ENCODE assay signal across 8 mouse cellular contexts in the genomic region with DNA sequence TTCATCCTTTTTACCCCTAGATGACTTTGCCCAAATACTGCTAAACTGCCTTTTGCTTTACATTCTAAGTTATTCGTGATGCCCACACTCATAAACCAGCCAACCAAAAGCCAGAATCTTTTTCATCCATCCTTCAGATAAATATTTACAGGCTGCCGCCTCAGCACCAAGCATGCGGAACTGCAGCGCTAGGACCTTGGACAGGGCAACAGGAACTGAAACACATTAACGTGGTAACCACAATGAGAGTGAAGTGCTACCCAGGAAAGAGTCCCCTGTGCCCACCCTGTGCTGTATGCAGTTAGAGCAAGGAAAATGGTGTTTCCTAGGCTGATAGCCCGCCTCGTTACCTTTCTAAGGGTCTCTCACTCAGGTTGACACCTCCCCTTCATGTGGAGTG. TPM values are rescaled to one million over a fixed set of nuclear protein-coding genes. Genes with fewer than 3 reads are reported as not detected.
A peak's percentile ranks its signal among the peaks of the same experiment; 100 is the strongest.
DNase-seq lines count a peak whose midpoint lies in the region; ATAC-seq and TF ChIP-seq lines count a peak whose summit lies in the region.

No protein-coding gene starts in this region.

- peaks cover 20% of the 10 kb centered on the region for H3K4me1 ChIP-seq in G1E (ENCODE audit: insufficient read depth, low read depth, low read length)

- no peak for ATAC-seq in G1E (ENCODE audit: extremely low read depth, insufficient number of reproducible peaks, low FRiP score, poor library complexity, severe bottlenecking)
- ATAC-seq in granulocyte monocyte progenitor cell, adult 5-6 weeks (replicated peaks; ENCODE audit: poor library complexity, severe bottlenecking): peak; percentile 85

- no peak for TF ChIP-seq CTCF in G1E (IDR thresholded peaks at IDR 0.05; ENCODE audit: low read depth, low read length)

- no peaks in the 10 kb centered on the region for H3K9me3 ChIP-seq in G1E (replicated peaks)

- intact Hi-C loops in left cerebral cortex, postnatal 10 days (cut with DNase I): no loop called here

- DNase-seq in B cell, adult 2 months: peak; percentile 77 to 79
- DNase-seq in G1E (ENCODE audit: low spot score): no peak
- DNase-seq in kidney, adult 9 months: peak; percentile 48
- peak; percentile 39 for DNase-seq in lung, postnatal 10 days
- peak; percentile 21 to 67 for DNase-seq in spleen, postnatal 10 days (ENCODE audit: low spot score in 2 of 2)
- DNase-seq in left cerebral cortex, postnatal 10 days (ENCODE audit: extremely low spot score in 1 of 2, low spot score in 2 of 2): no peak
- DNase-seq in gastrocnemius, adult 8-10 months (ENCODE audit: low spot score in 2 of 2): no peak

- 0 out of 2 replicates have a peak, but pooled peaks cover 1% of the 10 kb centered on the region for H3K27me3 ChIP-seq in G1E (ENCODE audit: insufficient read depth, low read length)

- H3K4me3 ChIP-seq in G1E (ENCODE audit: low read depth, low read length): peak overlapping the region; percentile 85; the same call in 1 of the 2 replicates

- peaks cover 25% of the 10 kb centered on the region for H3K36me3 ChIP-seq in G1E (replicated peaks)

RNA-seq across cellular contexts. Expression of a gene that starts 0.6 kb away (rescaled TPM):
- 13.8 and 15.4 TPM in 2 replicates for total RNA-seq in G1E (2014; fragmentation: Nextera tagmentation)
- 28.3 and 35.3 TPM in 2 replicates for total RNA-seq in G1E (2017)
- polyA plus RNA-seq in G1E (2012): 0.54 and 0.59 TPM in 2 replicates
- total RNA-seq in granulocyte monocyte progenitor cell, adult 5-6 weeks (2014; fragmentation: Nextera tagmentation): 3.4 TPM in 1 of 2 replicates, not detected in the other
- total RNA-seq in granulocyte monocyte progenitor cell, adult 5-6 weeks (2017): 9.2 and 12.0 TPM in 2 replicates
- 10 to 100 TPM; 13.8 to 16.4 TPM for total RNA-seq in left cerebral cortex, postnatal 10 days (2021)
- 1 to 10 TPM; 8.0 to 9.5 (median 8.9) TPM for total RNA-seq in gastrocnemius, adult 8-10 months (2022)

RNA-seq across cellular contexts. Expression of a gene that starts 26.0 kb away (rescaled TPM):
- total RNA-seq in G1E (2014; fragmentation: Nextera tagmentation) (40.1 and 41.1 TPM in 2 replicates), G1E (2017) (30.0 and 32.1 TPM in 2 replicates)
- 25.2 and 28.5 TPM in 2 replicates for polyA plus RNA-seq in G1E (2012)
- 23.5 and 25.0 TPM in 2 replicates for total RNA-seq in granulocyte monocyte progenitor cell, adult 5-6 weeks (2014; fragmentation: Nextera tagmentation)
- 16.1 and 17.6 TPM in 2 replicates for total RNA-seq in granulocyte monocyte progenitor cell, adult 5-6 weeks (2017)
- total RNA-seq in left cerebral cortex, postnatal 10 days (2021): 10 to 100 TPM; 31.7 to 33.3 TPM
- total RNA-seq in gastrocnemius, adult 8-10 months (2022): 10 to 100 TPM in 2 of 4 experiments, 1 to 10 TPM in 2; 8.4 to 11.2 (median 9.9) TPM

RNA-seq across cellular contexts. Expression of a gene that starts 26.2 kb away (rescaled TPM):
- total RNA-seq in G1E (2014; fragmentation: Nextera tagmentation) (1.5 and 1.7 TPM in 2 replicates), G1E (2017) (1.6 and 2.0 TPM in 2 replicates)
- polyA plus RNA-seq in G1E (2012): 0.04 TPM in 1 of 2 replicates, not detected in the other
- 0.88 and 1.5 TPM in 2 replicates for total RNA-seq in granulocyte monocyte progenitor cell, adult 5-6 weeks (2014; fragmentation: Nextera tagmentation)
- 1.2 and 2.0 TPM in 2 replicates for total RNA-seq in granulocyte monocyte progenitor cell, adult 5-6 weeks (2017)
- total RNA-seq in left cerebral cortex, postnatal 10 days (2021): 1 to 10 TPM; 1.0 to 1.1 TPM
- under 1 TPM in 2 of 4 experiments, not detected in 2; 0.12 to 0.20 TPM for total RNA-seq in gastrocnemius, adult 8-10 months (2022)

RNA-seq across cellular contexts. Expression of a gene that starts 56.4 kb away (rescaled TPM):
- not detected in 2 replicates for total RNA-seq in G1E (2014; fragmentation: Nextera tagmentation)
- total RNA-seq in G1E (2017): 0.11 and 1.1 TPM in 2 replicates
- polyA plus RNA-seq in G1E (2012): not detected in 2 replicates
- total RNA-seq in granulocyte monocyte progenitor cell, adult 5-6 weeks (2014; fragmentation: Nextera tagmentation): 24.6 and 40.3 TPM in 2 replicates
- 15.7 and 19.7 TPM in 2 replicates for total RNA-seq in granulocyte monocyte progenitor cell, adult 5-6 weeks (2017)
- total RNA-seq in left cerebral cortex, postnatal 10 days (2021): 10 to 100 TPM; 17.8 to 18.7 TPM
- total RNA-seq in gastrocnemius, adult 8-10 months (2022): 10 to 100 TPM; 11.5 to 13.2 (median 11.8) TPM

Comparison
In these comparisons a context has a peak if more than half of its experiments do, and no peak if none do; other contexts are left out.
1. DNase-seq: peak in B cell, adult 2 months (2 of 2), kidney, adult 9 months (single experiment), lung, postnatal 10 days (single experiment) and spleen, postnatal 10 days (2 of 2); none in G1E (single experiment), left cerebral cortex, postnatal 10 days (0 of 2) and gastrocnemius, adult 8-10 months (0 of 2).